Mouse (Mus musculus): ENCODE data around the gene Bhmt2. TPM values are rescaled to one million over a fixed set of nuclear protein-coding genes. Genes with fewer than 3 reads are reported as not detected.

Bhmt2 gene
- total and polyA plus RNA-seq, 3 experiments: not detected

GRCm38 (mm10) chr13:93673296-93673695, 806 bp downstream of the Bhmt2 start:
- H3K27me3 ChIP-seq (ENCODE audit: insufficient read depth, low read length): peaks cover 10% of the 10 kb centered on the region
- no peak overlapping the region for H3K4me3 ChIP-seq (ENCODE audit: low read depth, low read length)
- no peaks in the 10 kb centered on the region for H3K36me3 ChIP-seq (replicated peaks)
- no peak for ATAC-seq (ENCODE audit: extremely low read depth, insufficient number of reproducible peaks, low FRiP score, poor library complexity, severe bottlenecking)
- H3K4me1 ChIP-seq (ENCODE audit: insufficient read depth, low read depth, low read length): no peaks in the 10 kb centered on the region
- no peaks in the 10 kb centered on the region for H3K9me3 ChIP-seq (replicated peaks)
- TF ChIP-seq POLR2AphosphoS5 (IDR thresholded peaks at IDR 0.05; ENCODE audit: insufficient replicate concordance, low read depth, low read length) (no peak), GATA2 (IDR thresholded peaks at IDR 0.05; ENCODE audit: borderline replicate concordance, low read depth, low read length) (no peak), GATA1 (IDR thresholded peaks at IDR 0.05; ENCODE audit: borderline replicate concordance, low read length) (no peak), CTCF (IDR thresholded peaks at IDR 0.05; ENCODE audit: low read depth, low read length) (no peak), TAL1 (conservative IDR thresholded peaks at IDR 0.05; ENCODE audit: low read depth, low read length) (no peak)
- DNase-seq (ENCODE audit: low spot score): no peak

GRCm38 (mm10) chr13:93672371-93672770, 1.7 kb downstream of the Bhmt2 start:
- DNase-seq (ENCODE audit: low spot score) (no peak), ATAC-seq (ENCODE audit: extremely low read depth, insufficient number of reproducible peaks, low FRiP score, poor library complexity, severe bottlenecking) (no peak)
- Histone ChIP-seq H3K36me3 (replicated peaks) (no peaks in the 10 kb centered on the region), H3K4me1 (ENCODE audit: insufficient read depth, low read depth, low read length) (no peaks in the 10 kb centered on the region), H3K4me3 (ENCODE audit: low read depth, low read length) (no peak overlapping the region), H3K27me3 (ENCODE audit: insufficient read depth, low read length) (peaks cover 7% of the 10 kb centered on the region), H3K9me3 (replicated peaks) (no peaks in the 10 kb centered on the region)
- no peak for TF ChIP-seq TAL1 (conservative IDR thresholded peaks at IDR 0.05; ENCODE audit: low read depth, low read length)
- TF ChIP-seq GATA1 (IDR thresholded peaks at IDR 0.05; ENCODE audit: borderline replicate concordance, low read length): no peak
- no peak for TF ChIP-seq CTCF (IDR thresholded peaks at IDR 0.05; ENCODE audit: low read depth, low read length)
- no peak for TF ChIP-seq POLR2AphosphoS5 (IDR thresholded peaks at IDR 0.05; ENCODE audit: insufficient replicate concordance, low read depth, low read length)
- TF ChIP-seq GATA2 (IDR thresholded peaks at IDR 0.05; ENCODE audit: borderline replicate concordance, low read depth, low read length): no peak

DNA sequence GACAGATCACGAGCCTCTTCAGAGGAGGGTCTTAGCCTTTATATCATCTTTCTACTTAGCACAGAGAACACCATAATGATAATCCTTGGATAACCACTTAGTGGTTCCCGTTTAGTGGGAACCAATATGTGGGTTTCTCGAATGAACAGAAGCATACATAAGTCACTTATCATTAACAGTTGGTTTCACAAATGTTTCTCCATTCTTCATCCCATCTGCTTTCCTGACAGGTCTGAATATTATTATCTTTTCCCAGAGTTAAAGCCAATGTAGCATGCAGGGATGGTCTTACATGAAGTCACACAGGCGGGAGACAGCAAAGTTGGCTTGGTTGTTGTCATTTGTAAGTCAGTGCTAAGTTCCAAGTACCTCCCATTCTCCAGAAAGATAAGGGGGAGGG, 6.5 kb downstream of the Bhmt2 start:
- no peak for ATAC-seq (ENCODE audit: extremely low read depth, insufficient number of reproducible peaks, low FRiP score, poor library complexity, severe bottlenecking)
- TF ChIP-seq TAL1 (conservative IDR thresholded peaks at IDR 0.05; ENCODE audit: low read depth, low read length) (no peak), GATA2 (IDR thresholded peaks at IDR 0.05; ENCODE audit: borderline replicate concordance, low read depth, low read length) (no peak)
- Histone ChIP-seq H3K4me3 (ENCODE audit: low read depth, low read length) (no peak overlapping the region), H3K9me3 (replicated peaks) (no peaks in the 10 kb centered on the region), H3K36me3 (replicated peaks) (no peaks in the 10 kb centered on the region), H3K4me1 (ENCODE audit: insufficient read depth, low read depth, low read length) (no peaks in the 10 kb centered on the region), H3K27me3 (ENCODE audit: insufficient read depth, low read length) (peaks cover 7% of the 10 kb centered on the region)
- no peak for DNase-seq (ENCODE audit: low spot score)

GRCm38 (mm10) chr13:93657941-93658340, 16.2 kb downstream of the Bhmt2 start:
- no peak for DNase-seq (ENCODE audit: low spot score)
- no peaks in the 10 kb centered on the region; the same call in 1 of the 2 replicates for H3K4me1 ChIP-seq (ENCODE audit: insufficient read depth, low read depth, low read length)
- no peaks in the 10 kb centered on the region; the same call in 1 of the 2 replicates for H3K27me3 ChIP-seq (ENCODE audit: insufficient read depth, low read length)
- no peak overlapping the region for H3K4me3 ChIP-seq (ENCODE audit: low read depth, low read length)
- no peak for ATAC-seq (ENCODE audit: extremely low read depth, insufficient number of reproducible peaks, low FRiP score, poor library complexity, severe bottlenecking)
- no peaks in the 10 kb centered on the region for H3K36me3 ChIP-seq (replicated peaks)
- no peak for TF ChIP-seq POLR2AphosphoS5 (IDR thresholded peaks at IDR 0.05; ENCODE audit: insufficient replicate concordance, low read depth, low read length)
- no peaks in the 10 kb centered on the region for H3K9me3 ChIP-seq (replicated peaks)

- H3K9me3 ChIP-seq (replicated peaks): no peaks in the 10 kb centered on the region
- TF ChIP-seq POLR2AphosphoS5 (IDR thresholded peaks at IDR 0.05; ENCODE audit: insufficient replicate concordance, low read depth, low read length): no peak
- H3K36me3 ChIP-seq (replicated peaks): no peaks in the 10 kb centered on the region
- ATAC-seq (ENCODE audit: extremely low read depth, insufficient number of reproducible peaks, low FRiP score, poor library complexity, severe bottlenecking): no peak
- H3K27me3 ChIP-seq (ENCODE audit: insufficient read depth, low read length): peaks cover 4% of the 10 kb centered on the region; the same call in 1 of the 2 replicates
- H3K4me3 ChIP-seq (ENCODE audit: low read depth, low read length): no peak overlapping the region
- no peak for DNase-seq (ENCODE audit: low spot score)
- H3K4me1 ChIP-seq (ENCODE audit: insufficient read depth, low read depth, low read length): no peaks in the 10 kb centered on the region; the same call in 1 of the 2 replicates
Measured at GRCm38 (mm10) chr13:93653382-93653781, 20.7 kb downstream of the Bhmt2 start.

GRCm38 (mm10) chr13:93648387-93649130, 25.5 kb downstream of the Bhmt2 start:
- peaks cover 4% of the 10 kb centered on the region; the same call in 1 of the 2 replicates for H3K27me3 ChIP-seq (ENCODE audit: insufficient read depth, low read length)
- H3K4me3 ChIP-seq (ENCODE audit: low read depth, low read length): no peak overlapping the region
- no peak for DNase-seq (ENCODE audit: low spot score)
- TF ChIP-seq CTCF (IDR thresholded peaks at IDR 0.05; ENCODE audit: low read depth, low read length) (no peak), POLR2AphosphoS5 (IDR thresholded peaks at IDR 0.05; ENCODE audit: insufficient replicate concordance, low read depth, low read length) (no peak), GATA2 (IDR thresholded peaks at IDR 0.05; ENCODE audit: borderline replicate concordance, low read depth, low read length) (no peak), GATA1 (IDR thresholded peaks at IDR 0.05; ENCODE audit: borderline replicate concordance, low read length) (no peak), TAL1 (conservative IDR thresholded peaks at IDR 0.05; ENCODE audit: low read depth, low read length) (no peak)
- no peaks in the 10 kb centered on the region for H3K36me3 ChIP-seq (replicated peaks)
- ATAC-seq (ENCODE audit: extremely low read depth, insufficient number of reproducible peaks, low FRiP score, poor library complexity, severe bottlenecking): no peak
- H3K9me3 ChIP-seq (replicated peaks): no peaks in the 10 kb centered on the region
- no peaks in the 10 kb centered on the region; the same call in 1 of the 2 replicates for H3K4me1 ChIP-seq (ENCODE audit: insufficient read depth, low read depth, low read length)

GRCm38 (mm10) chr13:93639636-93640035, 34.5 kb downstream of the Bhmt2 start:
- no peak for ATAC-seq (ENCODE audit: extremely low read depth, insufficient number of reproducible peaks, low FRiP score, poor library complexity, severe bottlenecking)

More at GRCm38 (mm10) chr13:93639636-93640035, 34.5 kb downstream of the Bhmt2 start:
- Histone ChIP-seq H3K4me1 (ENCODE audit: insufficient read depth, low read depth, low read length) (no peaks in the 10 kb centered on the region), H3K9me3 (replicated peaks) (no peaks in the 10 kb centered on the region), H3K4me3 (ENCODE audit: low read depth, low read length) (no peak overlapping the region), H3K27me3 (ENCODE audit: insufficient read depth, low read length) (peaks cover 19% of the 10 kb centered on the region), H3K36me3 (replicated peaks) (no peaks in the 10 kb centered on the region)
- TF ChIP-seq POLR2AphosphoS5 (IDR thresholded peaks at IDR 0.05; ENCODE audit: insufficient replicate concordance, low read depth, low read length): no peak
- no peak for TF ChIP-seq GATA2 (IDR thresholded peaks at IDR 0.05; ENCODE audit: borderline replicate concordance, low read depth, low read length)
- TF ChIP-seq GATA1 (IDR thresholded peaks at IDR 0.05; ENCODE audit: borderline replicate concordance, low read length): no peak
- TF ChIP-seq TAL1 (conservative IDR thresholded peaks at IDR 0.05; ENCODE audit: low read depth, low read length): no peak
- no peak for TF ChIP-seq CTCF (IDR thresholded peaks at IDR 0.05; ENCODE audit: low read depth, low read length)
- no peak for DNase-seq (ENCODE audit: low spot score)

All from G1E (cell line).